Mouse (Mus musculus) gastrocnemius, postnatal 25 days (tissue): ENCODE measurements around the gene Rexo4. TPM values are rescaled to one million over a fixed set of nuclear protein-coding genes. Genes with fewer than 3 reads are reported as not detected.

Experiments
- DNase-seq: peaks from one replicate; pipeline ENCODE4 v3.0.0; 2022
- total RNA-seq, 2 experiments: library from RNA; stranded (reverse); gene quantifications; 1 replicate in 1 of 2; 2 replicates in 1 of 2; pipeline ENCODE4 v1.2.3; 2021

The Rexo4 gene
- total RNA-seq, 2 experiments from 2014 or later = 14.2 to 16.3 TPM

GRCm38 (mm10) chr2:26950411-26950810 is 13.8 kb downstream of the Rexo4 start:
- DNase-seq = no peak

GRCm38 (mm10) chr2:26943253-26943652 is 20.9 kb downstream of the Rexo4 start:
- DNase-seq = no peak

GRCm38 (mm10) chr2:26941539-26941938 is 22.6 kb downstream of the Rexo4 start:
- DNase-seq = no peak

GRCm38 (mm10) chr2:26936425-26936824 is 27.8 kb downstream of the Rexo4 start:
- no peak for DNase-seq

GRCm38 (mm10) chr2:26935286-26935685 is 28.9 kb downstream of the Rexo4 start:
- DNase-seq = no peak

GRCm38 (mm10) chr2:26933304-26934055 is 30.7 kb downstream of the Rexo4 start, which contains the start of the genes Surf4 and Stkld1:
Gene Surf4 (minus strand): TSS chr2:26933928.
Gene Stkld1 (plus strand): TSS chr2:26934047.
- DNase-seq = peak; percentile 96

- DNase-seq = no peak
Measured at GRCm38 (mm10) chr2:26932473-26933303, 31.5 kb downstream of the Rexo4 start.

GRCm38 (mm10) chr2:26930390-26930789 is 33.8 kb downstream of the Rexo4 start:
- DNase-seq = no peak

- DNase-seq = no peak
Measured at GRCm38 (mm10) chr2:26927745-26928476, 36.3 kb downstream of the Rexo4 start.

- DNase-seq = no peak
Measured at GRCm38 (mm10) chr2:26921784-26922183, 42.4 kb downstream of the Rexo4 start.

- DNase-seq = no peak
Measured at GRCm38 (mm10) chr2:26920190-26920855, 43.9 kb downstream of the Rexo4 start.

GRCm38 (mm10) chr2:26919684-26920083 is 44.5 kb downstream of the Rexo4 start:
- DNase-seq = no peak

- no peak for DNase-seq
Measured at GRCm38 (mm10) chr2:26916738-26917137, 47.4 kb downstream of the Rexo4 start.

- peak; percentile 71 for DNase-seq
Measured at GRCm38 (mm10) chr2:26915927-26916728, 48.1 kb downstream of the Rexo4 start, which contains the start of the genes Surf2 and Surf1. Gene Surf2 (plus strand): TSS chr2:26916367. Gene Surf1 (minus strand): TSS chr2:26916530.

- DNase-seq = no peak
Measured at GRCm38 (mm10) chr2:26914148-26914941, 49.8 kb downstream of the Rexo4 start.

- no peak for DNase-seq
Measured at GRCm38 (mm10) chr2:26913416-26914147, 50.6 kb downstream of the Rexo4 start.

- DNase-seq = no peak
Measured at GRCm38 (mm10) chr2:26912253-26912770, 51.9 kb downstream of the Rexo4 start.

GRCm38 (mm10) chr2:26910994-26911765 is 53.0 kb downstream of the Rexo4 start:
- no peak for DNase-seq
